ENCODE assay signal across 8 mouse cellular contexts in genomic region chr12:17545107-17545571, GRCm38 (mm10). TPM values are rescaled to one million over a fixed set of nuclear protein-coding genes. Genes with fewer than 3 reads are reported as not detected.
DNase-seq lines count a peak whose midpoint lies in the region; ATAC-seq and TF ChIP-seq lines count a peak whose summit lies in the region.

No protein-coding gene starts in this region.

- TF ChIP-seq EP300 in liver, embryonic 14.5 days (IDR thresholded peaks at IDR 0.05; ENCODE audit: low read depth) = no peak

- DNase-seq in frontal cortex, postnatal 36 days (ENCODE audit: low spot score in 2 of 2) = no peak
- peak; percentile 68 for DNase-seq in 3134 (ENCODE audit: extremely low read depth, insufficient read length, low spot score)
- peak; percentile 41 for DNase-seq in brain, adult 2 months (ENCODE audit: low read depth, low spot score)
- DNase-seq in gastrocnemius, postnatal 14 days = peak; percentile 70
- DNase-seq in liver, embryonic 14.5 days (ENCODE audit: low read depth in 3 of 3, low spot score in 3 of 3) = no peak
- DNase-seq in skeletal muscle tissue, adult 2 months (ENCODE audit: low read depth, low spot score) = peak; percentile 69
- DNase-seq in ovary, postnatal 10 days (ENCODE audit: low spot score) = no peak

- H3K9me3 ChIP-seq in liver, embryonic 14.5 days (ENCODE audit: control insufficient read depth, low read length) = no peaks in the 10 kb centered on the region

- peak overlapping the region; percentile 86 for H3K27ac ChIP-seq in liver, embryonic 14.5 days

- intact Hi-C loops in gastrocnemius, postnatal 14 days (cut with DNase I; ENCODE audit: low total_unique reads) = no loop called here

- peak overlapping the region; percentile 100 for H3K9ac ChIP-seq in liver, embryonic 14.5 days (replicated peaks)

- H3K4me3 ChIP-seq in liver, embryonic 14.5 days (ENCODE audit: insufficient read depth in 1 of 2, low read depth in 2 of 2, low read length in 2 of 2) = peak overlapping the region; percentile 91 to 100

- WGBS in liver, embryonic 14.5 days (ENCODE audit: insufficient replicate concordance) = 0% methylated on average over 38 of the region's 40 CpGs

- peak; percentile 22; the same call in 1 of the 2 replicates for ATAC-seq in frontal cortex, adult (ENCODE audit: low TSS enrichment)
- peak; percentile 44 for ATAC-seq in liver, embryonic 14.5 days (ENCODE audit: insufficient read depth)

- peaks cover 38 to 41% of the 10 kb centered on the region in 2 experiments for H3K4me1 ChIP-seq in liver, embryonic 14.5 days (replicated peaks; ENCODE audit: control insufficient read depth in 2 of 2, insufficient read depth in 2 of 2, low read length in 1 of 2)

- TF ChIP-seq CTCF in liver, embryonic 14.5 days (IDR thresholded peaks at IDR 0.05; ENCODE audit: low read depth) = no peak

- peak overlapping the region; percentile 85 for H3K4me2 ChIP-seq in liver, embryonic 14.5 days (ENCODE audit: low read depth)

- H3K27me3 ChIP-seq in liver, embryonic 14.5 days (ENCODE audit: control insufficient read depth, insufficient read depth, low read length) = no peaks in the 10 kb centered on the region

- H3K36me3 ChIP-seq in liver, embryonic 14.5 days (replicated peaks; ENCODE audit: control insufficient read depth, insufficient read depth, low read depth) = peaks cover 42% of the 10 kb centered on the region

RNA-seq across cellular contexts. Expression of gene Odc1, which starts 0.5 kb away (rescaled TPM):
- 10 to 100 TPM; 53.9 to 79.8 TPM for total RNA-seq in gastrocnemius, postnatal 14 days (2021)
- polyA plus RNA-seq in liver, embryonic 14.5 days (2012; rRNA removed) = 367 and 457 TPM in 2 replicates
- 444 and 509 TPM in 2 replicates for polyA plus RNA-seq in liver, embryonic 14.5 days (2014; fragmentation: Nextera tagmentation; extraction: Ambion mirVana)

Comparison
In these comparisons a context has a peak if more than half of its experiments do, and no peak if none do; other contexts are left out.
1. DNase-seq: peak in 3134 (single experiment), brain, adult 2 months (single experiment), gastrocnemius, postnatal 14 days (single experiment) and skeletal muscle tissue, adult 2 months (single experiment); none in frontal cortex, postnatal 36 days (0 of 2), liver, embryonic 14.5 days (0 of 3) and ovary, postnatal 10 days (single experiment).